Mouse (Mus musculus) ES-Bruce4 (cell line): ENCODE measurements at regions not wholly inside any gene's neighbourhood (a gene's known extent, or its start where the extent isn't known, plus 50 kb on each side); places are given as distances from the start of the nearest gene placed in this dataset.

Experiments
- CTCF ChIP-seq: IDR thresholded peaks from one replicate; pipeline ENCODE4 v1.8.1; 2011; ENCODE audit warnings: low read depth, low read length
- EP300 ChIP-seq: IDR thresholded peaks from 2 replicates; pipeline ENCODE4 v1.6.1; 2011; ENCODE audit warnings: low read depth, low read length; ENCODE audit not compliant: insufficient read depth
- POLR2A ChIP-seq: IDR thresholded peaks from one replicate; pipeline ENCODE4 v1.8.1; 2011; ENCODE audit warnings: low read length; ENCODE audit not compliant: insufficient read depth

DNA sequence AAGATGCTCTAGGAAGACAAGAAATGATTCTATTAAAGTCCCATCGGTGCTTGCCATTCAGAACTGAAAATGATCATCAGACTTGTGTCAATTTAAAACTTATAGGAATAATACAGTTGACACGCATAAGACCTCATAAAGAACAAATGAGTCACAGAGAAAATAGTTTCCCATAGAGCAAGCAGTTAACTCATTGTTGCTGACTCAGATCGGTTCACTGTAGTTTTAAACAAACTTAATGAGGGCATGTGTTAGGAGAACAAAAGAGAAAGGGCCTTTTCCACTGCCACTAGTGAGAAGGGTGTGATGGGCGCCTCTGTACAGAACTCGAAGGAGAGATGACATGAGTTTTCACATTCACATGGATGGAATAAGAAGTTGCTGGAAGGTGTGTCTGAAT lies 118.3 kb upstream of the Ifne start:
- TF ChIP-seq POLR2A (no peak), CTCF (no peak), EP300 (no peak)
